Mouse (Mus musculus) cerebellum, adult 9-10 months (tissue): ENCODE results near the gene Cfap43.

Experiments
- DNase-seq: peaks from one replicate; pipeline ENCODE4 v3.0.0; 2022

The Cfap43 gene

DNA sequence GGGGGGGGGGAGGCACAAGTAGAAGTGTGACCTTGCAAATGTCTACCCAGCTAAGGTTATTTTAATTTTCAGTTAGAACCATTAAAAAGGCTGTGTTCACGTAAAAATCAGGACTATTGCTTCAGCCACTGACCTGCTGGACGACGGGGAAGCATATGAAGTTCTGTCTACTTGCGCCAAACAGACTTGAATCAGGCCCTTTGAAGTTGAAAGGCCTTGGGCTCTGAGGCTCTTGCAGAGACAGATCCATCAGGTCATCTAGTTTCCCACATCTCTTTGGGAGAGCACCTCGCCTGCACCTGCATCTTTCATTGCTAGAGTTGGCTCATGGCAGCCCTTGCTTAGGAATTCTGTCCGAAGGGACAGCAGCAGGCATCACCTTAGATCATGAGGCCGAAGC is 5.7 kb downstream of the Cfap43 start:
- no peak for DNase-seq

DNA sequence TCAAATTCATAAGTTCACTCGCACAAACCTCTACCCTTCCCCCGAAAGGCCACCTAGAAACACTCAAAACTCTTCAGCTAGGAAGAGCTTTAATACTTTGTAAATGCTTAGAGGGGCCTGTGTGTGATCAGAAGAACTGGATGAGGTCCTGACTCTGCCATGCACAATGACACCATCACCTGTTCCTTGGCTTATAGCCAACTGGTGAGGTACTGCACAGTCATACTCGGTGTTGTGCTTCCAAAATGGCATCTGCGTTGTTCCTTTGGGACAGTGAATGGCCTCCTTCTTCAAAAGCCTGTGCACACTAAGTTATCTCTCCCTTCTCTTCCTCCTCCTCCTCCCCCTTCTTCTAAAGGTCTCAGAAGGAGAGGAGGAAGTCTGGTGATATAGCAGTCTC is 8.3 kb downstream of the Cfap43 start:
- no peak for DNase-seq

- no peak for DNase-seq
Measured at GRCm38 (mm10) chr19:47910117-47910618, 8.9 kb downstream of the Cfap43 start.

DNA sequence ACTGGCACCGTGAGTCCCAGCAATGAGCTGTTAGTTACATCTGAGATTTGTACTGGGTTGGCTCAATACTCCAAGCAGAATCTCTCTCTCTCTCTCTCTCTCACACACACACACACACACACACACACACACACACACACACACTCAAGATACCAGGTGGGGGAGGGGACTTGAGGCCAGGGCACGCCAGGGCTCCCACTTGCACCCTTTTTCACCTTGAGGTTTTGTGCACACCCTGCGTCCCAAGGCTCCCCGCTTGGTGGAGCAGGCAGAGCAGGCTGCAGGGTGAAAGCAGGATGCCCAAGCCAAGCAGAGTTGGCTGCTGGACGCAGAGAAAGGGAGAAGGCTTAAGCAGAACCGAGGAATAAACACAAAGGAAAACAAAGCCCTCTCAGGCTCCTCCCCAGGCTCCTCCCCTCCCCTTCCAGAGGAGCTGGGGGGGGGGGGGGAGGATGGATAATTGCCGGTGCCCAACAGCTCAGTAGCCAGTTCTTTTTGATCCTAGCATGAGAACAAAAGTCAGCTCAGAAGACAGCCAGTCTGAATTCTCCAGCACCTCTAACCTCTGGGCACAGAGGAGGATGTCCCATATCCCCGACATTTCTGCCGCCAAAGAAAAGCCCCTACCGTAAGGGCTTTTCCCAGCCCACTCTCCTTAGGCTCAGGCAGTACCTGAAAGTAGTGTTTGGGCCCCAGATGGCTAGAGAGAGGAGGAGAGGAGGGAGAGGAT is 9.5 kb downstream of the Cfap43 start:
- DNase-seq: no peak

DNA sequence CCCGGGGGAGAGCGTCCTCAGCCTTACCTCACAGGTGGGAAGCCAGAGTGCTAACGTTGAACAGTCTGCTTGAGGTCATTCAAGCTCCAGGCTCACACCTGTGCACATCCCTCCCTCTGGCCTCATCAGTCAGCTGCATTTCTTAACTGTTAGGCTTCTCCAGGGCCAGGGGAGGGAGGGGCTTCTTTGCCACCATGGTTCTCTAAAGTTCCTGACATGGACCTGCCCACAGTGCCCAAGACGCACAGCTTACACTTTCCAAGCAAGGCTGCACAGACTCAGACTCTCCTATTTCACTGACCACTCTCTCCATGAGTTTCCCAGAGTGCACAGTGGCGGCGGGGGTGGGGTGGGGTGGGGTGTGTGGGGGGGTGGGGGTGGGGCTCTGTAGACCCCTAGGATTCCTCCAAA is 10.1 kb downstream of the Cfap43 start:
- no peak for DNase-seq

GRCm38 (mm10) chr19:47907596-47907995 is 11.5 kb downstream of the Cfap43 start:
- no peak for DNase-seq

DNA sequence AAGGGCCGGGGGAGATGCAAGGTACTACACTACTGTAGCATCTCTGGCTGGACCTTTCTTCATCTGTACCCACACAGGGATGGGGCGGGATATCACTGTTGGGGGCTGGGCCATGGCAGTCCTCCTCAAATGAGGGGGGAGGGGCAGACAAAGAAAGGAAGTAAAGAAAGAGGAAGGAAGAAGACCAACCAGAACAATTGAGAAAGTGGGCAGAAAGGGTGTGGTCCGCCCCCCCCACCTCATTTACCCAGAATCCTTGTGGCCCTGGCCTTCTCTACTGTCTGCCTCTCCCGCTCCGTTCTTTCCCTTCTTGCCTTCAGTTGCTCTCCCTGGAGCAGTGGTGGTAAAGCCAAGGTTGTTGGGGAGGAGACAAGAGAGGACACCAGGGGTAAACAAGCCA is 13.5 kb downstream of the Cfap43 start:
- DNase-seq: no peak

- no peak for DNase-seq
Measured at GRCm38 (mm10) chr19:47905081-47905480, 14.0 kb downstream of the Cfap43 start.

GRCm38 (mm10) chr19:47903679-47904078 is 15.4 kb downstream of the Cfap43 start:
- DNase-seq: no peak

- DNase-seq: no peak
Measured at GRCm38 (mm10) chr19:47902316-47903201, 16.5 kb downstream of the Cfap43 start.

DNA sequence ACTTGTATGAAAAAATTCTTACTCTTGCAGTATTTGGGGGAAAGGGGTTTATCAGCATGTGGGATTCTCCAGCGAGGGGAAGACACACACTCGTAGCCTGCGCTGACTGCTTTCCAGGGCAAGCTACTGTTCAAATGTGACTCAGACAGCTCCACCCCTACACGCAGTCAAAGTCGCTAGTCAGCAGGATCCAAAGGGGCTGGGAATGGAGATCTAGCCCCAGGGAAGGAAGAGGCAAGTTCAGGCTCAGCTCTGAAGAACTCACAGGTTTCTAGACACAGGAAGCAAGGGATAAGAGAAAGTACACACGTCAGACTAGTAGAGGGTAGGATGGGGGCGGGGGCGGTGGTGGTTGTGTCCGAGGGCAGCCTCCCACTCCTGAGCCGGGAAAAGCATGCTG is 18.5 kb downstream of the Cfap43 start:
- DNase-seq: no peak

DNA sequence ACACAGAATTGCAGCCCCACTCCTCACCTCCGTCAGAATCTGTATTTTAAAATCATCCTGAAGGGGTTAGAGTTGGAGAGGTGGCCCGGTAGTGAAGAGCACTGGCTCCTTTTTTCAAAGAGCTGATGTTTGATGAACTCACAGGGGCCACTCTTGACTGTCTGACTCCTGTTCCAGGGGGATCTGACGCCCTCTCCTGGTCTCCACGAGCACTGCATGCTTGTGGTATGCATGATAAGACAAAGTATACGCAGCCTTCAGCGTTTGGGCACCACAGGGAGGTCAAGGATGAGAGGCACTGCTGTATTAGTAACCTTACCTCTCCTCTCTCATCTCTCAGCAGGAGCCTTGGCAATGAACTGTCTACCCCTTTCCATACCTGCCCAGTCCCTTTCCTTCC is 19.1 kb downstream of the Cfap43 start:
- no peak for DNase-seq

DNA sequence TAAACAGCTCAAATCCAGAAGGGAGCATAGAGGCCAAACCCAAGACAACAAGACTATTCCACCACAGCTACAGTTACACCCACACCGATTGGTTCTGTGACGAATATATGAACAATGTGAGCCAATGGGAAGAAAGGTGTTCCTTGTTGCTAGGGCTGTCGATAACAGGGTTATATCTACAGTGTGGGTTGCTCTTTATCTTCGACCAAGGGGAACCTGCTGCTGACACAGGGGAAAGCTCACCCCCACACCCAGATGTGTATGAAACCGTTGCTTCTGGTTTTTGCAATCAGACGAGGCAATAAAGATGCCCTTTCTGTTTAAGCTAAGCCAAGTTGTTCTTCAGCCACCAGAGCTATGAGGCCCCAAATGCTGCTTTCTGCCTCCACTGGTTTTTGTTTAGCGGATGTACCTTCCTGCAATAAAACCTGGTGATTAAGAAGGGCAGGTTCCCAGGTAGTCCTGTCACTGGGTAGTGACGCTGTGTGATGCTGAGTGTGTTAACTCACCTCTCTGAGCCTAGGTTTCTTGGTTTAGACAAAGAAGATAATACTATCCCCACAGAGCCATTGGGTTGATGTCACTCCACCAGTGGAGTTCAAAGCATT is 20.5 kb downstream of the Cfap43 start:
- DNase-seq: no peak

DNA sequence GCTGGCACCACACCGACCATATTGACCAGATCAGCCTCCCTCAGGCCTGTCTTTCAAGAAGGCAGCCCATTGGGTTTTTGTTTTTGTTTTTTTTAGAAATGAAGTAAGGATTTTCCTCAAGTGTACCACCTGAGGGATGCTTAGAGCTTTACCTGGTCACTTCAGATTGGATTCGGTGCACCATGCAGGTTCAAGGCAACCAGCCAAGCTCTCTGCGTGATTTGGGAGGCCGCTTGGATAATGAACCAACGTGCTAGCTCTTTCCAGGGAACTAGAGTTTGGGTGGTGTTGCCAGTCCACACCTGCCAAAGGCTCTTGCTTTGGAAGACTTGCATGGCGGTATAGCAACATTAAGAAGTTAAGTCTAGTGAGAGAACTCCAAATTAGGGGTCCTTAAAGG is 26.0 kb downstream of the Cfap43 start:
- DNase-seq: no peak

DNA sequence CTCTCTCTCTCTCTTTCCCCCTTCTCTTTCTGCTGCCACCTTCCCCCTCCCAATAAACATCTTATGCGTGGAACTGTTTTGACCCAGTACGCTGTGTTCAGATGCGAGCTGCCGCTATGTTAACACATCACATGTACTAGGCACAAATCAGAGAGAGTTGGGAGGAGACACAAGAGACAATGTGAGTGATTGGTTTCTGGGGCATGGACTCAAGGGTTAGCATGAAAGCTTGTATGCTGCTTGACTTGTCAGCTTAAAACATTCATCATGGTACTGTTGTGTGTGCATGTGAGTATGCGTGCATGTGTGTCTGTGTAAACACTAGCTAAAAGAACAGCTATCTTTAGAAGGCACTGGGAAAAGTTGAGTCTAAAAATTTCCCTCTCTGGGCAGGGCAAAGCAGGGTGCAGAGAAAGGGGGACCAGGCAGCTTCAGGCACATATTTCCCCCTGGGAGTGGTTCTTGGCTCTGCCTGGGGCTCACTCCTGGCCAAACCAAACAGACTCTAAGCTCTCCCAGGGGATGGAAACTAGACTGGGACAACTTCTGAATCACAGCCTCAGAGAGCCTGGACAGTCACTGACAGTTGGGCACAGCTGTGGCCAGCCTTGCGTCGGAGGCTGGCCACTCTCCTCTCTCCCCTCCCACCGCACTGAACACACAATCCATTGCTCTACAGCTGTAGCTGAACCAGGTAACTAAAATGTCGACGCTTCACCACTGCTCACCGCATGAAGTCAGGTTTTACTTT is 27.4 kb downstream of the Cfap43 start:
- no peak for DNase-seq

GRCm38 (mm10) chr19:47890489-47891130 is 28.5 kb downstream of the Cfap43 start:
- DNase-seq: no peak

DNA sequence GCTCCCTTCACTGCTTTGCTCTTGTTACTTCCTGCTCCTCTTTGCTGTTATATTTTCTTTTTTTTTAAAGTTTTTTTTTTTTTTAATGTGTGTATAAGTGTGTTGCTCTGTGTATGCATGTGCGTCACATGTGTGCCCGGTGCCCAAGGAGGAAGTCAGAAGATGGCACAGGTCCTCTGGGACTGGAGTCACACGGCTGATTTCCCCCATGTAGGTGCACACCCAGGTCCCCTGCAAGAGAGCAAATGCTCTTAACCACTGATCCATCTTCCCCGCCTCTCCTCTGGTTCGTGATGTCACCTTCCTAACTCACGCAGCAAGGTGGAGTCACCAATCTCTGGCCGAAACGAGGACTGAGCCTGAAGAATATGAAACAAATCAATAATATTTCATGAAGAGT is 31.1 kb downstream of the Cfap43 start:
- no peak for DNase-seq

- DNase-seq: no peak
Measured at GRCm38 (mm10) chr19:47887417-47887816, 31.7 kb downstream of the Cfap43 start.

- no peak for DNase-seq
Measured at GRCm38 (mm10) chr19:47886617-47887016, 32.5 kb downstream of the Cfap43 start.

DNA sequence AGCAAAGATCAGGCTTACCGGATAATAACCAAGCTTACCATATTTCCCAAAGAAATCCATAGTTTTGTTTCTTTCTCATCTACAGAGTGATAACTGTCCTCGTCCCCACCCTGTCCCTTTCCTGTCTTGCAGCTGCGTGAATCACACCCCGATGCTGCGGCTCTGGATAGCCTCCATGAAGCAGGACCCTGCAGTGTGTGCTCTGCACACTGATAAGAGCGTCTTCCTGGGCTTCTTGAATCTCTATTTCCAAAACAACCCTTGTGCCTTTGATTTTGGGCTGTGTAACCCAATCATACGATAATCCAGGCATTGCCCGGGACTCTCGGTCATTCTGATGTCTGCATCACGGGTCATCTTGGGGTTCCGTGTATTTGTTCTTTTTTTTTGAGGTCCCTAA is 33.2 kb downstream of the Cfap43 start:
- no peak for DNase-seq

- DNase-seq: no peak
Measured at GRCm38 (mm10) chr19:47885191-47885743, 33.8 kb downstream of the Cfap43 start.
